Mouse (Mus musculus): Measurements from ENCODE around the gene Slc4a1ap. TPM values are rescaled to one million over a fixed set of nuclear protein-coding genes. Genes with fewer than 3 reads are reported as not detected.
"Not testable (repeated sequence)": the region's sequence is repeated elsewhere in the genome, so short reads cannot be mapped to it uniquely, and the experiment has no call there.

Slc4a1ap gene
- total RNA-seq, 4 experiments from 2014 or later = 20.2 to 24.4 (median 23.1) TPM

DNA sequence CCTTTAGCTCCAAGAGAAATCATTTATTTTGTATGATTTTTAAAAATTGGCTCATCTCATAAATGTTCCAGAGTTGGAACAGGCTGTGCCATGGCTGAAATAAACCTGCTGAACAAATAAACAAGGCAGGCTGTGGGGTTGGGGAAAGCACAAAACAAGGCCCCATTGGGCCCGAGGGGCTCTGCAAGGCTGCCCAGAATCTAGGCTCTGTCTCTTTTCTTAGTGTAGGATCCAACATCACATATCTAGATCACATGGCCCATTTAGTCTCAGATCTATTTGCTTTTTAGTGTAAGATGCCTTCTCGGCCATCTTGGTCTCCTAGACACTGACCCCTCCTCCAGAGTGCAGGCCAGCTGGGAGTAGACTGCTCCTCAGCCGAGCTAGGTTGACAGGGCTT lies 39.7 kb downstream of the Slc4a1ap start:
- DNase-seq (ENCODE audit: low spot score) = no peak

DNA sequence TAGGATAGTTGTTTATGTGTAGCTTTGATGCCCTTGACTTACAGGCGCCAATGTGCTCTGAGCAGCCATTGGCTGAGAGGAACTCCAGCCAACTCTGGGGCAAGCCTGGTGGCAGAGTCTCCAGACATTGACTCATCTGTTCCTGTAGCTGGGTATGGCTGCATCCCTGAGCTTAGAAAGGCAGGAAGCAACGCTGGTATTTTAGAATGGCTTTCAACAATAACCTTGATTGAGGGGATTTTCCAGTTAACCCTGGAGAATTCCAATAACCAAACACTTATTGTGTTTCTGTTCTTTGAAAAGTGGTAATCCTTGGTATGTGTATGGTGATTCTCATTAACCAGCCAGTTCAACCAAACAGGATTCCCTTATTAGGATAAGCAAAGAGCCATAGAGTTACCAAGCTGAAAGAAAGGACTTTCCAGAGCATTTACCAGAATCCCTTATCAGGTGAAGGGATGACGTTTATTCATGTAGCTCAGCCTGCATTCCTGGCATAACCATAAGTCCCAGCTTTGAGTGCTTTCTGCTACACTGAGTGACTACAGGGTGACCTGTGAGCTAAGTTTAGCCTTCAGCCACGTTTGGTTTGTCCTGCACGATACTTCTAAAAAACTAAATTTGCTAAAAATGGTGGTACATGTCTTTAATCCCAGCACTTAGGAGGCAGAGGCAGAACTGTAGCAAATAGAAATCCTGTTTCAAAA lies 41.3 kb downstream of the Slc4a1ap start:
- no peak for DNase-seq (ENCODE audit: low spot score)

DNA sequence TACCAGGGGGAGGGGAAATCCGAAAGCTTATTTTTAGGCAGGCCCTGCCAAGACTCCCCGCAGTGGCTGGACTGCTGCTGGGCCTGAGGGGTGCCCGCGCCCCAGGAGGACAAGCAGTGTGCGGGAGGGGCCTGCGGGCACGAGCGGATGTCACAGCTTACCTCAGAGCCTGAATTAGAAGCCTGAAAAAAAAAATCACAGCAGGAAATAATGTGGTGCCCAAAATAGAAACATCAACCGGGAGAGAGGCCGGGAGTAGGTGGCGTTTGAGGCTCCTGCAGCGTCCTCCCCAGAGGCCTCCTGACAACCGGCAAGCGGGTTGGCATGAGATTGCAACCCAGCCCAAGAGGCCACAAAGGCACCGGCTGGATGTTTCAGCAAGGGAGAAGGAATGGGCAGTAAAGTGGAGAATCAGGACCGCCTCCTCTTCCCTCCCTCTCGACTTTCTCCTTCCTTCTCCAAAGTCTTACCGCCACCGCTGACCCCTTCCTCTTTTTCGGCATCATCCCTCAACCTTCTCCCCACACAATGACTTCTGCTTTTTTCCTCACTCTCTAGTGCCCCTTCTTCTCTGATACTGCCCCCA lies 44.3 kb downstream of the Slc4a1ap start:
- DNase-seq (ENCODE audit: low spot score) = peak; percentile 85

DNA sequence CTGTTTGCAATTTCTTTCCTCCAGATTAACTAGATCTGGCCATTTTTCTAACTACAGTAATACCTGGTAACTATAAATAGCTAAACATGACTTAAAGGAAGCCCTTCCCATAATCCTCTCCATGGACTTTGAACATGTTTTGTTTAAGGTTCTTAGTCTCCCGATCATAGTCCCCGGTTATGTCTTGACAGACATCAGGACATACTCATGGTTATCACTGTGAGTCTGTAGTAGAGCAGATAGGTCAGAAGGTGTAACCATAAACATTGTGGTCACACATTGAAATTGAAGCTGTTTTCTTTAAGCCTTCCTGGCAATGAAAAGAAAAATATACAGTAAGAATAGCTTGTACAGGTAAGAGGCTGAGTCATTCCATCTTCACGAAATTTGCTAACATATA lies 46.9 kb downstream of the Slc4a1ap start:
- no peak for DNase-seq (ENCODE audit: low spot score)

DNA sequence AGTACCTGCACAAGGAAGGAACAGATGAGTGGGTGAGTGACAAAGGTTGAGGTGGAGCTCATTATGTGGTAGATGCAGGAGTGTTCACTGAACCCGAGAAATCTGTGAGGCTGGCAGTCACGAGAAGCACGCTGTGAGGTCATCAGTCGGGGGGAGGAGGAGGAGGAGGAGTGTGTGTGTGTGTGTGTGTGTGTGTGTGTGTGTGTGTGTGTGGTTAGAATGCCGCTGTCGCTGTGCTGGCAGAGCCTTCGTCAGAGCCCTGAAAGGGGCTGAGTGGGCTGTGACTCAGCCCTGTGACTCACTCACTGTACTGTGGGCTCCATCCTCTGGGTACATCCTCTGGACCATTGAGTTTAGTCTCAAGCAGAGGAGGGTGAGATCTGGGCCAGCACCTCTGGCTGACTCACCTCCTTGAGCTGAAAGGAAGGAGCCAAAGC lies 49.8 kb downstream of the Slc4a1ap start:
- DNase-seq (ENCODE audit: low spot score) = peak; percentile 20

DNA sequence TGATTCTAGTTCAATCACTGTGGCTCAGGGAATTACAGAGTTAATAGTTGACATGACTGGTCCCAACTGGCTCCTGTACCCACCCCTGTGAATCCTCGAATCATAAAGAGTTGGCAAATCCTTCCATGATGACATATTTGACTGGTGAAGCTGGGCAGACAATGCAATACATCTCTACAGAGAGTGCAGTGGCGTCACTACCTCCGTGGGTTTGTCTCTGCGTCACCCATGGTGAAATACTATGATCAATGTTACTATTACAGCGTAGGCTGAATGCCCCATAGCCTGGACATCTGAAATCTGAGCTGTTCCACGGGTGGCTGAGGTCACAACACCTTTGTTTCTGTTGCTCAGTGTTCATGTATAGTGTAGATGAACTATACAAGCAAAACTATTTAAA lies 54.5 kb downstream of the Slc4a1ap start:
- DNase-seq (ENCODE audit: low spot score) = no peak

DNA sequence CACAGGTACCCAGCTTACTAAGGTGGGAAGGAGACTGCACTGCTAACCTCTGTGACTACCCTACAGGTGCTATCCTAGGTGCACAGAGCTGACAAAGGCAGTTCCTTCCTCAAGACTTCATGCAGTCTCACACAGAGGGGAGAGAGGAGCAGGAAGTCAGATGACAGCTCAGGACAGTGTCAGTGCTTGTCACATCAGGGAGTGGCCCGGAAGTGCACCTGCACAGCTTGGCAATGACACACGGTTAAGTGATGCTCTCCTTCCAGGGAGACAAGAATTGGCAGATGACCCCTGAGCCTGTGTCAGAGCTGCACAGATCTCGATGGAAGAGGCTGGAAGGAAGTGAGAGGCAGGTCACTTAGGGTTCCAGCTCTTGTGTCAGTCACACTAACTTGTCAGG lies 55.1 kb downstream of the Slc4a1ap start:
- no peak for DNase-seq (ENCODE audit: low spot score)

DNA sequence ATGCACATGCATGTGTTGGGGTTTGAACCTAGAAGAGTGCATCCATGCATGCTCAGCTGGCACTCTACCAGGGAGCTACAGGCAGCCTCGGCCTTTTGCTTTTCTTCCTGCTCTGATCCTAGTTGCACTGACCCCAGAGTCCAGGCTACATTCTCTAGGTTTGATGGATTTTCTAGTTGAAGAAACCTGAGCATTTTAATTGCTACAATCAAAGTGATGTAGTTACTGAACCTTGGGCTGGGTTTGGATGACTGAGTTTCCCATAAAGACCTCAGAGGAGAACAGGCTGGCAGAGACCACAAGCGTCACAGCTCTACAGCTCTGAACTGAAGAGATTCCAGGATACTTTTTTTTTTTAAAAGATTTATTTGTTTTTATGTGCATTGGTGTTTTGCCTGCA lies 56.5 kb downstream of the Slc4a1ap start:
- DNase-seq (ENCODE audit: low spot score) = no peak

DNA sequence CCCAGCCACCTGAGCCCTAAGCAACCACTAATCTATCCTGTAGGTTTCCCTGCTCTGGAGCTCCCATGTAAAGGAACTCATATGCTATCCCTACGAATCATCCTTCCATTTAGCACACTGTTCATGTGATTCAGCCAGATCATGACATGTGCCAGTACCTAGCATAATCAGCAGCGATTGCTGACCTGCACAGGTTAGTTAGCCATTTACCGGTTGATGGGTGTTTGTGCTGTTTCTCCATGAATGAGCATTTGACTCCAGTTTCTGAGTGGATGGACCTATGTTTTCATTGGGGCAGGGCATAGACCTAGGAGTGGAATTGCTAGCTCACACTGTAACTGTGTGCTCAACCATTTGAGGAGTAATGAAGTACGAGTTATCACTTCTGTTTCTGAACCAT lies 58.7 kb downstream of the Slc4a1ap start:
- DNase-seq (ENCODE audit: low spot score) = no peak

DNA sequence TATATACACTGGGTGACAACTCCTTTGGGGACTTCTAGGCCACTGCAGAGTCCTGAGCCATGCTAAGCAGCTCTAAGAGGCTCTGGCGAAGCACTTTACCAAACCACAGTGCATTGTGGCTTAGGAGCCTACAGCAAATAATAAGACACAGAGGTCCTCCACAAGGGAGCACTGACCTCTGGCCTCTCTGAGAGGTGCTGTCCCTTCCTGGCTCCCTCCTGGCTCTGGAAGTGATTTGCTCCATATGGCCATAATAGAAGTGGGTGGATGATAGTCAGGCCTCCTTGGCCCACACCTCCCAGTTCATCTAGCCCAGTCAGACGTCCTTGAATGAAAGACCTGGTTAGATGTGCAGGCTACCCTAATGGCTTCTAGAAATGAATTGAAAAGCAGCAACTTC lies 61.2 kb downstream of the Slc4a1ap start:
- DNase-seq (ENCODE audit: low spot score) = no peak

DNA sequence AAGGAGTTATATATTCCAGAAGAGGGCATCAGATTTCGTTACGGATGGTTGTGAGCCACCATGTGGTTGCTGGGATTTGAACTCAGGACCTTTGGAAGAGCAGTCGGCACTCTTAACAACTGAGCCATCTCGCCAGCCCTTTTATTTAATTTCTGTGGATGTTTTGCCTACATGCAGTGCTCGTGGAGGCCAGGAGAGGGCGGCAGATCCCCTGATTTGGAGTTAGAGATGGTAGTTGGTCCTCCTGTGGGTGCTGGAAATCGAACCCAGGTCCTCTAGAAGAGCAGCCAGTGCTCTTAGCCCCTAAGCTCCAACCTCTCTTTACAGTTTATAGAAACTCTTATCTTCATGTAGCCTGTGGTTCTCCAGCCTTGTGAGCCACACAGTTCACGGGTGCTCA lies 61.9 kb downstream of the Slc4a1ap start:
- DNase-seq (ENCODE audit: low spot score) = not testable (repeated sequence)

DNA sequence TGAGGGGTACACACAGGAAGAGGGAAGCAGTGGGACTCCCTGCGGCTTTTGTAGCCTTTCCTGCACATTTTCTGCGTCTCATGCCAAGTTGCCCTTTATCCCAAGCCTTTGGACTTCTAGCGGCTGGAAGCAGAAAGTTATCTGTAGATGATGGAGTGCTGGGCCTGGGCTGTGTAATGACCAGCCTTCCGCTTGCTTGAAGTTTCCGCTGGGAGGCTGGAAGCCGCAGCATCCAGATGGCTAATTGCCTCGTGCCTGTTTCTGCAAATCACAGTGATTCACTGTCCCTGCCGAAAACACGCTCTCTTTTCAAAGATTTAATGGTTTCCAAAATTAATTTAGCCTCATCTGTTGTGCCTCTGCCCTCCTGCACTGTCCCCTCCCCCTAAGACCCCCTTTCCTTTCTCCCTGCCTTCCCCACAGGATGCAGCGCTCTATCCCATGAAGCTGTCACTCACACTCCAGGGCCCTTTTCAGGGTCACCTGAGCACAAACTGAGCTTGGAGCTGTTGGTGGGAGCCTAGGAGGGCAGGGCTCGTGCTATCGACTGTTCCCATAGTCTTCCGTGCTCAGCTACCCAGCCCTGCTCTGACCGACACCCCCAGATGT lies 63.0 kb downstream of the Slc4a1ap start:
- DNase-seq (ENCODE audit: low spot score) = no peak

DNA sequence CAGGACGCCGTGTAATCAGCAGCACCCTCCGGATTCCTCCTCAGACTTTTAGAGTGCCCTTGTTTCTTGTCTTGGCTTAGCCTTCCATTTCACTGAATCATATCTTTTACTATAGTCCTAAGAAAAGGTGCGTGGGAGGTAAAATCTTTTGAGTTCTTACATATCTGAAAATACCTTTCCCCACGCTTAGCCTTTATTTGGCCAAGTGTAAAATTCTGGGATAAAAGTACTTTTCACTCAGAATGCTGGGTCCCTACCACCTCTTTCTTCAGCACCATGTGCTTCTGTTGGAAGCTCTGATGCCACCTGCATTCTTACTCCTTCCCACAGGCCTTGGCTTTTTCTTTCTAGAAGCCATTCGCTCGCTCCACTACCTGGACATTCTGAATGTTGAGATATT lies 64.3 kb downstream of the Slc4a1ap start:
- DNase-seq (ENCODE audit: low spot score) = no peak

DNA sequence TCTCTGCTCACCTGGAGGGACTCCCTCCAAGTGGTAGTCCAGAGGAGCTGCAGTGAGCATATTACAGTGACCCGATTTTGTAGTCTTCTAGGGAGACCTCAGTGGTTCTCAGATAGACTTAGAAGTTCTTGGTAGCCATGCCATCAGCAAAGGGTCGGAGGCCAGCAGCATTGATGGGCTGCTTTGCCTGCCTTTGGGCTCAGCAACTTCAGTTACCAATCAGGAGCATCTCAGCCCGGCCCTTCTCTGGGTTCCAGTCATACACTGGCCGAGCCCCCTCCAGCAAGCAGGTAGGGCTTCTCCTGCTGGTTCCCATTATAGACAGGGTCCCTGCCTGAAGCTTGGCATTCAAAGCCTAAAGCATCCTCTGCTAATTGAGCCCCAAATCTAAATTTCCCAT lies 69.1 kb downstream of the Slc4a1ap start:
- no peak for DNase-seq (ENCODE audit: low spot score)

DNA sequence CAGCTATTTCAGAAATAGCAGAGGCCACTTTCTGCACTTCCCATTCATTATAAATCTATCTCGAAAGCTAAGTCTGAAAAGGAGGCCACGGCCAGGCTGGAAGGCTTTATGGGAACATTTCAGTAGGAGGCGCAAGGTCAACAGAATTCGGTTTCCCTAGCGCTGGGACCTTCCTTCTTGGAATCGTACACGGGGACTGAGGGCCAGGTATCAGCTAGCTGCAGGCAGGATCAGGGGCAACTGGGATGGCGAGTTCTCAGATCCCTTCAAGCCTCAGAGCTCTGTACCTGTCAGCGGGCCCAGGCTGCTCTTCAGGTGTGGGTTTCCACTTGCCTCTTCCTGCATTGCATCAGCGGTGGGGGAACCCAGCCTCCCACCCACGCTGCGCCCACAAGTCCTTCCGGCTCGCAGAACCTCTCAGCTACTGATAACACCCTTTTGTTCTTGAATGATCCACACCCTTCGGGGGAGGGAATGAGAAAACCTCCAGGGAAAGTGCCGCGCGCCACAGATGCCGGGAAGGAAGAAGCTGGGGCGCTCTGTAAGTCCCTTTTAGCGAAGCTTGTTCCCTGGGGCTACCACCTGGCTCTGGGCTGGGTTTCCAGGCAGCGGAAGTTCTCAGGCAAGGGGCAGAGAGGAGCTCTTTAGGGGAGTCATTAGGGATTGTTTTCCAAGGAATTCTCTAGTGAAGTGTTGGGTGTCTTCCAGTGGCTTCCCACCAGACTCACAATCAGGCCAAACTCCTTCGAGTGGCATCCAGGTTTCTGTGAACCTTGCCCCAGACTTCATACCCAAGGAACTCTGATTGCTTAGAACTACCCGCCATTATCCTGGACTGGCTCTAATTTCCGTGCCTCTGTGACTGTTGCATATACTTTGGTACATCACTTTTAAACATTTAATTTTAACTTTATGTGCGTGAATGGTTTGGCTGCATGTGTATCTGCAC lies 70.0 kb downstream of the Slc4a1ap start, which contains the start of gene Mrpl33:
Gene Mrpl33 (plus strand): TSS at position 455 of the 949 bp plus-strand sequence.
- peak; percentile 49 for DNase-seq (ENCODE audit: low spot score)

DNA sequence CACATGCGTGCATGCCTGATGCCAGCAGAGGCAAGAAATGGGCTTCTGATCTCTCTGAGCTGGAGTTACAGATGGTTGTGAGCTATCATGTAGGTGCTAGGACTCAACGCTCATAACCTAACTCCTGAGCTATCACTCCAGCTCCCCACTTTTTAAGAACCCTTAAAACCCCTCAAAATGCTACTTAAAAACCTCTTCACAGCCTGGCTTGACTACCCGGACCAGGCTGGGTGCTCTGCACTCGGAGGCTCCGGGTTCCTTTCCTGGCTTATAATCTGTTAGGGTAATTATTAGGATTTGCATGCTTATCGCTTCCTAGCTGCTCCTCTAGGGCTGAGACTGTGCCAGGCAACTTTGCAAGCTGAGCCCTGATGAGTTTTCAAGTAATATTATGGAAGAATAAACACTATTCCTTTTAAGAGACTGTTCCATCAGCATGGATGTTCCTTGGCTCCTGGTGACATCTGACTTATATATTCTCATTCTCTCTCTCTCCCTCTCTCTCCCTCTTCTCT lies 70.7 kb downstream of the Slc4a1ap start:
- no peak for DNase-seq (ENCODE audit: low spot score)

DNA sequence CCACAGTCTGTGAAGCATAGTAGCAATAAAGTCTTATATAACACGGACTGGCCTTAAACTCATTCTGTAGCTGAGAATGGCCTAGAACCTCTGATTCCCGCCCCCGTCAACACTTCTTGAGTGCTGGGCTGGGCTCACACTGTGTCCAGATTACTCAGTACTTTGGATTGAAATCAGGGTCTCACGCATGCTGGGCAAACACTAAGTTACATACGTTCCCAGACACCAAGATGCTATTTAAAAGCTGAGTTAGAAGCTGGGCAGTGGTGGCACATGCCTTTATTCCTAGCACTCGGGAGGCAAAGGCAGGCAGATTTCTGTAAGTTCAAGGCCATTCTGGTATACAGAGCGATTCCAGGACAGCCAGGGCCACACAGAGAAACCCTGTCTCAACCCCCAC lies 71.3 kb downstream of the Slc4a1ap start:
- no peak for DNase-seq (ENCODE audit: low spot score)

DNA sequence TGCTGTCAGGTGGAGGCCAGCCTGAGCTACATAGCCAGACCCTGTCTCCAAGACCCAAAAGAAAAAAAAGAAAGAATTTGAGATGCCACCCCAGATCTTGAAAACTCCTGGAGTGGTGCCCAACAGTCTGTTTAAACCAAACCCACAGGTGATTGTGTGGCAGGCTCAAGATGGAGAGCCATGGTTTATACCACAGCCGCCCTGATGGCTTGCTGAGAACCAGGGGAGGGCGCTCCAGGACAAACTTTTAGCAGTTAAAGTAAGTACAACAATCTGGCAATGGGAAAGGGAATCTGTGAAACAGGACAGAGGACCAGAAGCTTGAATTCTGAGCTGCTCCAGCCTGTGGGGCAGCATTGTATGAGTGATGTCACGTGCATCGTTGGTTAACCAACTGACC lies 71.8 kb downstream of the Slc4a1ap start:
- no peak for DNase-seq (ENCODE audit: low spot score)

DNA sequence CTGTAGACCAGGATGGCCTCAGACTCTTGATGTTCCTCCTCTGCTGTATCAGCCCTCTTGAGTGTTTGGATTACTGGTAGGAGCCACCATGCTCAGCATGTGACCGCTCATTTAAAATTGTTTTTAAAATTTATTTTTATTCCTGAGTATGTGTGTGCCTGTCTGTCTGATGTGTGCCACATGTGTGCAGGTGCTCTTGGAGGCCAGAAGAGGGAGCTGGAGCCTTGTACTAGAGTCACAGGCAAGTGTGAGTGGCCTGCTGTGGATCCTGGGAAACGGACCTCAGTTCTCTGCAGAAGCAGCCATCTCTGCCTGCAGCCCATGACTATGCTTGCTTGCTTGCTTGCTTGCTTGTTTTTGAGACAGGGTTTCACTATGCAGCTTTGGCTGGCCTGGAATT lies 72.4 kb downstream of the Slc4a1ap start:
- no peak for DNase-seq (ENCODE audit: low spot score)

DNA sequence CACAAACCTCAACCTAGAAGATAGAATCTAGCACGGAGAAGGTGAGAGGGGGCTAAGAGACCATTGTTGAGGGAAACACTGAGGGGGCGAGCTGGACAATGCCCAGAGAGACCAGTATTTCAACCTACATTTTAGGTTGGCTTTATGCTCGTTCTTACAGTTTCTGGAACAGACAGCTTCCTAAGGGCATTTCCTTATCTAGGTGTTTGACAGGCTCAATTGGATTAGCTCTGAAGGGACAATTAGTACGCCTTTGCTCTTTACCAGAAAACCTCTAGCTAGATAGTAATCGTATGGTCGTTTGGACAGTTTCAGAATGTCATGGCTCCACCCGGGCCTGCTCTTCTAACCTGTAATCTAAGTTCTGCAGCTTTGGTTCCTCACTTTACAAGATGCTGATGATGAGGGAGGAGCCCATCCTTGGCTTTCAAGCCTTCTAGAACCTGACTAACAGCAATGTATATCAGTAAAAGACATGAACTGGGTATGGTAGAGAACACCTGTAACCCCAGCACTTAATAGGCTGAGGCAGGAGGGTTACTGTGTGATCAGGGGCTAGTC lies 74.4 kb downstream of the Slc4a1ap start:
- DNase-seq (ENCODE audit: low spot score) = no peak

DNA sequence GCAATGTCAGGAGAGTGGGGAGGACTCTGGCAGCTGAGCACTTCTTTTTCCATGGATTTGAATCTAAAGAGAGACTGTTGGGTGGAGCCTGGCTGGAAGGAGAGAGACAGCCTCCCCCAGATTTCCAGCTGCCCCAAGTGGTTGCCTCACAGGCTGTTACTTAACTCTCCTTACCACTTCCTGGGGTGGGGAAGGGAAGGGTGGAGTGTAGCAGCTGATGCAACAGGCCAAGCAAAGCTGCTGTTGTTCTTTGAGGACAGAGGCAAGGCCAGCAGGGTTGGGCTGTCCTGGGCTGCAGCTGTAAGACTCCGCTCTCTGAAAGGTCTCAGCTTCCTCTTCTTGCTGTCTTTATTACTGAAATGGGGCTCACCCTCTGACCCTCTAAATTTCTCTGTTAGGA lies 75.6 kb downstream of the Slc4a1ap start:
- DNase-seq (ENCODE audit: low spot score) = peak; percentile 88

Measured in heart, adult 8-10 months (tissue).